Mouse (Mus musculus): ENCODE results near the gene Acadm.

GRCm38 (mm10) chr3:153906136-153906871 is 38.1 kb downstream of the Acadm start, which contains the start of gene Msh4:
- no peak for TF ChIP-seq CTCF (conservative IDR thresholded peaks at IDR 0.05; ENCODE audit: low read length)
- no peak for TF ChIP-seq POU5F1 (IDR thresholded peaks at IDR 0.05; ENCODE audit: borderline replicate concordance, low read length)
- no peak for TF ChIP-seq NANOG (IDR thresholded peaks at IDR 0.05; ENCODE audit: borderline replicate concordance, low read length)

Data from E14TG2a.4 (cell line).